Mouse (Mus musculus) neutrophil, adult 5-6 weeks (primary cell): ENCODE measurements around the gene Spata1. TPM values are rescaled to one million over a fixed set of nuclear protein-coding genes. Genes with fewer than 3 reads are reported as not detected.

ENCODE experiments used
- ATAC-seq: fragments of 151-379, 151-347 bp; 2 replicates; pipeline ENCODE4 v1.8.0; 2017; ENCODE audit warnings: mild to moderate bottlenecking, moderate TSS enrichment; ENCODE audit not compliant: insufficient number of reproducible peaks, poor library complexity, low FRiP score, severe bottlenecking; ENCODE audit errors: extremely low read depth
- total RNA-seq: library from RNA; stranded (forward); fragments of 200-1000 nt; gene quantifications from 2 replicates; pipeline ENCODE4 v1.2.3, GENCODE M21; 2017

Gene Spata1
- total RNA-seq, 1 experiment from 2014 or later: 35.1 TPM

- ATAC-seq: no peak
Observed at GRCm38 (mm10) chr3:146426489-146426888, 73.1 kb downstream of the Spata1 start.

GRCm38 (mm10) chr3:146425902-146426301 lies 73.7 kb downstream of the Spata1 start:
- ATAC-seq: no peak

- no peak for ATAC-seq
Observed at GRCm38 (mm10) chr3:146424306-146424900, 75.2 kb downstream of the Spata1 start.

- ATAC-seq: no peak
Observed at GRCm38 (mm10) chr3:146423710-146424109, 75.8 kb downstream of the Spata1 start.

- no peak for ATAC-seq
Observed at GRCm38 (mm10) chr3:146421787-146422186, 77.8 kb downstream of the Spata1 start.

- no peak for ATAC-seq
Observed at GRCm38 (mm10) chr3:146419992-146420537, 79.5 kb downstream of the Spata1 start.

GRCm38 (mm10) chr3:146419534-146419933 lies 80.0 kb downstream of the Spata1 start:
- no peak for ATAC-seq

GRCm38 (mm10) chr3:146418901-146419300 lies 80.7 kb downstream of the Spata1 start:
- no peak for ATAC-seq

GRCm38 (mm10) chr3:146417873-146418272 lies 81.7 kb downstream of the Spata1 start:
- ATAC-seq: no peak

GRCm38 (mm10) chr3:146414555-146414954 lies 85.0 kb downstream of the Spata1 start:
- no peak for ATAC-seq

GRCm38 (mm10) chr3:146413992-146414391 lies 85.6 kb downstream of the Spata1 start:
- no peak for ATAC-seq

GRCm38 (mm10) chr3:146413016-146413415 lies 86.5 kb downstream of the Spata1 start:
- ATAC-seq: no peak

GRCm38 (mm10) chr3:146412480-146412879 lies 87.1 kb downstream of the Spata1 start:
- no peak for ATAC-seq

- no peak for ATAC-seq
Observed at GRCm38 (mm10) chr3:146412008-146412407, 87.5 kb downstream of the Spata1 start.

GRCm38 (mm10) chr3:146410114-146410513 lies 89.4 kb downstream of the Spata1 start:
- ATAC-seq: no peak

Other genes with a start within 250 kb of the Spata1 start
- 3.1 and 4.3 TPM in 2 replicates for gene Ssx2ip, start 95.1 kb downstream of the Spata1 start, total RNA-seq
- 24.1 and 30.8 TPM in 2 replicates for gene Ctbs, start 50.0 kb downstream of the Spata1 start, total RNA-seq
- 145 and 164 TPM in 2 replicates for gene Gng5, start 54 bp upstream of the Spata1 start, total RNA-seq
- gene Rpf1, start 21.7 kb upstream of the Spata1 start, total RNA-seq: 73.9 and 83.4 TPM in 2 replicates
- gene Uox, start 70.7 kb upstream of the Spata1 start, total RNA-seq: not detected in 2 replicates
- not detected in 2 replicates for gene Dnase2b, start 115.8 kb upstream of the Spata1 start, total RNA-seq
- 0.74 and 0.93 TPM in 2 replicates for gene 4930503B20Rik, start 151.6 kb upstream of the Spata1 start, total RNA-seq
- not detected in 2 replicates for gene Samd13, start 185.8 kb upstream of the Spata1 start, total RNA-seq